Mouse (Mus musculus) heart, postnatal 0 days (tissue): ENCODE data around the gene Mgat4d.

ENCODE experiments used
- CTCF ChIP-seq: IDR thresholded peaks from 2 replicates; pipeline ENCODE4 v1.5.1; 2016; ENCODE audit warnings: antibody characterized with exemption, control low read depth, low read depth
- EP300 ChIP-seq: IDR thresholded peaks from 2 replicates; pipeline ENCODE4 v1.6.1; 2016; ENCODE audit warnings: antibody characterized with exemption, low read depth

DNA sequence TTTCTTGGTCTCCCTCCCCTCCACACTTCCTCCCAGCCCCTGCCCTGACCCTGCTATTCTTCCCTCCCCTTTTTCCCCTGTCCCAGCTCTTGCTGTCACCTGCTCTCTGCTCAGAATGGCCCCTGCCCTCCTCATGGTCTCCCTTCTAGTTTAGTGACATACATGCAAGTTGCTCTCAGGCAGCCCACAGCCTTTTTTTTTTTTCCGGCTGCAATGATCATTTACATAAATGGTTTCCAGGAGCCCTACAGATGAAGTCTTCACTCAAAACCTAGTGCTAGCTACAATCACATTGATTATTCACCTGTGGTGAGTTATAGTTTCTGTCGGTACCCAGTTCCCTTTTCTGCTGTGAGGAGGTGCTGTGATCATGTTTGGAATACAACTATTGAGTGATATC, 32.7 kb downstream of the Mgat4d start:
- TF ChIP-seq CTCF (no peak), EP300 (no peak)
